Mouse (Mus musculus): ENCODE results near the gene Gm11077.

Gm11077 gene

GRCm38 (mm10) chr6:140729272-140729671 lies at the start of gene Gm11077:
Gene Gm11077, plus strand, starts transcription at chr6:140729284.
- no peak for DNase-seq (ENCODE audit: low read depth, low spot score)

GRCm38 (mm10) chr6:140680713-140681112 lies 48.4 kb upstream of the Gm11077 start:
- no peak for DNase-seq (ENCODE audit: low read depth, low spot score)

GRCm38 (mm10) chr6:140682829-140683228 lies 46.3 kb upstream of the Gm11077 start:
- DNase-seq (ENCODE audit: low read depth, low spot score), result no peak

- no peak for DNase-seq (ENCODE audit: low read depth, low spot score)
Observed at GRCm38 (mm10) chr6:140684403-140684802, 44.7 kb upstream of the Gm11077 start.

- DNase-seq (ENCODE audit: low read depth, low spot score), result no peak
Observed at GRCm38 (mm10) chr6:140689617-140690404, 39.3 kb upstream of the Gm11077 start.

- no peak for DNase-seq (ENCODE audit: low read depth, low spot score)
Observed at GRCm38 (mm10) chr6:140692160-140692559, 36.9 kb upstream of the Gm11077 start.

GRCm38 (mm10) chr6:140696192-140696879 lies 32.7 kb upstream of the Gm11077 start:
- DNase-seq (ENCODE audit: low read depth, low spot score), result peak; percentile 47

- DNase-seq (ENCODE audit: low read depth, low spot score), result peak; percentile 54
Observed at GRCm38 (mm10) chr6:140697994-140698393, 31.1 kb upstream of the Gm11077 start.

GRCm38 (mm10) chr6:140698596-140698995 lies 30.5 kb upstream of the Gm11077 start:
- no peak for DNase-seq (ENCODE audit: low read depth, low spot score)

GRCm38 (mm10) chr6:140701259-140701658 lies 27.8 kb upstream of the Gm11077 start:
- no peak for DNase-seq (ENCODE audit: low read depth, low spot score)

- no peak for DNase-seq (ENCODE audit: low read depth, low spot score)
Observed at GRCm38 (mm10) chr6:140705132-140705531, 24.0 kb upstream of the Gm11077 start.

- no peak for DNase-seq (ENCODE audit: low read depth, low spot score)
Observed at GRCm38 (mm10) chr6:140706056-140706455, 23.0 kb upstream of the Gm11077 start.

- DNase-seq (ENCODE audit: low read depth, low spot score), result no peak
Observed at GRCm38 (mm10) chr6:140708059-140708458, 21.0 kb upstream of the Gm11077 start.

GRCm38 (mm10) chr6:140709415-140710107 lies 19.5 kb upstream of the Gm11077 start:
- no peak for DNase-seq (ENCODE audit: low read depth, low spot score)

GRCm38 (mm10) chr6:140712754-140713153 lies 16.3 kb upstream of the Gm11077 start:
- no peak for DNase-seq (ENCODE audit: low read depth, low spot score)

- DNase-seq (ENCODE audit: low read depth, low spot score), result peak; percentile 66
Observed at GRCm38 (mm10) chr6:140714905-140715365, 14.1 kb upstream of the Gm11077 start.

- no peak for DNase-seq (ENCODE audit: low read depth, low spot score)
Observed at GRCm38 (mm10) chr6:140722058-140722457, 7.0 kb upstream of the Gm11077 start.

- DNase-seq (ENCODE audit: low read depth, low spot score), result no peak
Observed at GRCm38 (mm10) chr6:140730669-140731401, 1.8 kb downstream of the Gm11077 start.

GRCm38 (mm10) chr6:140731402-140731730 lies 2.3 kb downstream of the Gm11077 start:
- peak; percentile 76 for DNase-seq (ENCODE audit: low read depth, low spot score)

- DNase-seq (ENCODE audit: low read depth, low spot score), result peak; percentile 12
Observed at GRCm38 (mm10) chr6:140732971-140733640, 4.0 kb downstream of the Gm11077 start.

- DNase-seq (ENCODE audit: low read depth, low spot score), result no peak
Observed at GRCm38 (mm10) chr6:140733641-140733986, 4.5 kb downstream of the Gm11077 start.
